Mouse (Mus musculus): ENCODE data around the gene Dlg3.

DNA sequence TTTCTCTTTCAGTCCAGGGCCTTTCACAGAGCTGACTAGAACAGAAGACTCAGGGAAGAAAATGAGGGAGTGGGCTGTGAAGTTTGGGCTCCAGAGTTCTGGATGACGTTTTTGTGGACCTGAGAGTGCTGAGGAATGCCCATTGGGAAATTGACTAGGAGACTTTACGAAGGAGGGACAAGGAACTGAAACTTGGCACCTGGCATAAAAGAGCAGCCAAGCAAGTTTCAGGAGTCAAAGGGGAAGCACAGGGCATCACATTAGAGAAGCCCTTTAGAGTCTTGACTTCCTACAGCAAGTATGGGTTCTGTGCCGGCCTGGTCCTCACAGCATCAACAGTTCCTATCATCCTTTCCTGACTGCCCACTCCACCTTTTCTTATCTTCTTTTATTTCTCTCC is 7.9 kb downstream of the Dlg3 start:
- TF ChIP-seq CTCF (IDR thresholded peaks at IDR 0.05; ENCODE audit: extremely low read depth, insufficient read length, insufficient replicate concordance, low read depth, low read length) (no peak), POLR2A (IDR thresholded peaks at IDR 0.05; ENCODE audit: low read depth, low read length) (no peak)
